Mouse (Mus musculus) monocyte, adult 5-6 weeks (primary cell): ENCODE results near the gene Cep350. TPM values are rescaled to one million over a fixed set of nuclear protein-coding genes. Genes with fewer than 3 reads are reported as not detected.

Experiments used
- ATAC-seq: fragments of 153-309, 156-312 bp; replicated peaks from 2 replicates; pipeline ENCODE4 v1.8.0; 2017; ENCODE audit warnings: mild to moderate bottlenecking; ENCODE audit not compliant: low TSS enrichment, insufficient number of reproducible peaks, severe bottlenecking, poor library complexity, low FRiP score
- total RNA-seq: library from RNA; stranded (forward); fragments of 200-1000, 200-491, 200-594 nt; gene quantifications from 3 replicates; pipeline ENCODE4 v1.2.3, GENCODE M21; 2017

The Cep350 gene
- total RNA-seq, 1 experiment from 2014 or later, result 70.9 TPM

DNA sequence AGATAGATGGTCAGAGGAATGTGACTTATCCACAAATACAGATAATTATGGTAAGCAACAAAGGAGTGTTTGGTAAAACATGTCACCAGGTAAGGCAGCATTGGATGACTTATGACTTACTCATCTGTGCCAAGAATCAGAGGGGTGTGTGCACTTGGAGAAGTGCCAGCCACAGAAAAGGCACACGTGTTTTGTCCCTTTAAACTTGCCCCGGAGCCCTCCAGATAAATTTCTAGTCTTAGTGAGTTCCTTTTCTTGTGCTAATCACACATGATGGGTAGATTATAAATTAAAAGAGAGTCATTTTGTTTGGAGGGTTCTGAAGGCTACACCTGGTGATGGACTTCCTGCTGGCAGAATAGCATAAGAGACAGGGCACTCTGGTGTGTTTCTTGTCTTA lies 156.9 kb downstream of the Cep350 start:
- ATAC-seq, result no peak

DNA sequence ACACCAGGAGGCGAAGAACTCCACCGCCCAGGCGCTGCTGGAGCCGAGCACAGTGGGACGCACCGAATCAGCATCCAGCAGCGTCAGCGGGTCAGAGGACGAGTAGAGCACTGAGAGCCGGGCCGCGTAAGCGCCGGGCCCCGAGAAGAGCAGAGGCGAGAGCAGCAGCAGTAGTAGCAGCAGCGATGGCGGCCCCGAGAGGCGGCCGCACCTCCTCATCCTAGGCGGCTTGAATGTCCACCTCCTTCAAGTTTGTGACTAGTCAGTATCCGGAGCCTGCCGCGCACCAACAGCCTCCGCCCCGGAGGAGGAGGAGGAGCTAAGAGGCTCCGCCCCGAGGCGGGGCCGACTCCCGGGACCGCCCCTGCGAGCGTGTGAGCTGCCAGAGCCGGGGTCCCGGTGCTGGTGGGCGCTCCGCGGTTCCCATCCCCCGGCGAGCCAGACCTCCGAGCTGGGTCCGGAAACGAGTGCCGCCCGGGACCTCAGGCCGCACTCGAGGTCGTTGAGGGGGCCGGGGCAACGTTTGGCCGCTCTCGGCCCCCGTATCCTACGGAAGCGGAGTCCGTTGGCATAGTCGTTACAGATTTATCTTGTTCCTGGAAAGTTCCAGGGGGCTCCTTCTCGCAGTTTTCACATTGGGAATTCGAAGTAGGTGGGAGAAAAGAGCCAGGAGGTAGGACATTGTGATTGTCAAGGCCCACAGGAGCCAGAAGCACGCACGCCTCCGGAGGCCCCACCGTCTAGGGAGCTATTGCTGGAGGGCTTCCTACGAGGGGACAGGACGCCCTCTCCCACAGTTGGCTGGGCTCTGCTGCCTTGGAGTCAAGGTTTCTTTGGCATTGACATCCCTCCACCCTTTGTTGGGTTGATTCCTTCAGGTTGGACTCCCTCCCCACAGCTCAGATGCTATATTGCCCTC lies 160.2 kb downstream of the Cep350 start, which contains the start of gene Qsox1:
Qsox1 (minus strand) TSS at position 309 of the 919 bp plus-strand sequence.
- peak; percentile 86 for ATAC-seq

DNA sequence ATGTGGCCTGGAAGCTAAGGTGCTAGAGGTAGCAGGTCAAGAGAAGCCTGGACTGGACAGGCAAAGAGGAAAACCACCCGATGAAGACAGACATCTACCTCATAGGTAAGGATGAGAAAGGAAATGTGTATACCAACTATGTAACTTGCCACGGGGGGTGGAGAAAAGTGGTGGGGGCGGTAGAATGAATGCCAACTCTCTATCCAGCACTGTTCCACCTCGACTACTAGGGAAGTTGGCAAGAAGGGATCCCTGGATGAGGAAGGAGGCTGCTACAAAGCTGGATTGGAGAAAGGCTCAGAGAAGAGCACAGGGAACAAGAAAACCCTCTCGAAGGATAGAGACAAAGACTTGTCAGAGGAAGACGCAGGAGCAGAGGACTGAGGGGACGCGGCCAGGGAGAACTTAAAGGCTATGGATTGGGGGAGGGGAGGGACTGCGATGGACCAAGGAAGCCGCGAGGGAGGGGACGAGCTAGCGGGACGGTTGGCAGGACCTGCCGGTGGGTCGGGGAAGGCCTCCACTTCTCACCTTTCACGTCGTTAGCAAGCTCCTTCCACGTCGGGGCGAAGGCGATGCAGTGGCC lies 161.0 kb downstream of the Cep350 start:
- ATAC-seq, result no peak; the same call in 1 of the 2 replicates

DNA sequence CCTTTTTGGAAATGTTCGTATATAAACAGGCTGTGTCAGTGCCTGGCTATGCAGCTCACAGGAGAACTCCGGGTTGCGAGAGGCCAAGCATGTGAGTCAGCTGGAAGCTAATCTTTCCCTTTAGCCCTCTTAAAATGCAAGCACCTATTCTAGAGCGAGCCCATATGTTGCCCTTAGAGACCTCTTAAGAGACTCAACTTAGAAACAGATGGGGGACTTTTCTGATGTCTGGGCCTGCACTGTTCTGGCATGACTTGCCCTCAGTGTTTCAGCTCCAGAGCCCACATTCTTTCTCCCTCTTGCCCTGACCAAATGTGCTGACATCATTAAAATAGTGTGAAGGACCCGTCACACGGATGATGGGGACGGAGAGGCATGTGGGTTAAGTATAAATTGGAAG lies 162.4 kb downstream of the Cep350 start:
- ATAC-seq, result no peak

DNA sequence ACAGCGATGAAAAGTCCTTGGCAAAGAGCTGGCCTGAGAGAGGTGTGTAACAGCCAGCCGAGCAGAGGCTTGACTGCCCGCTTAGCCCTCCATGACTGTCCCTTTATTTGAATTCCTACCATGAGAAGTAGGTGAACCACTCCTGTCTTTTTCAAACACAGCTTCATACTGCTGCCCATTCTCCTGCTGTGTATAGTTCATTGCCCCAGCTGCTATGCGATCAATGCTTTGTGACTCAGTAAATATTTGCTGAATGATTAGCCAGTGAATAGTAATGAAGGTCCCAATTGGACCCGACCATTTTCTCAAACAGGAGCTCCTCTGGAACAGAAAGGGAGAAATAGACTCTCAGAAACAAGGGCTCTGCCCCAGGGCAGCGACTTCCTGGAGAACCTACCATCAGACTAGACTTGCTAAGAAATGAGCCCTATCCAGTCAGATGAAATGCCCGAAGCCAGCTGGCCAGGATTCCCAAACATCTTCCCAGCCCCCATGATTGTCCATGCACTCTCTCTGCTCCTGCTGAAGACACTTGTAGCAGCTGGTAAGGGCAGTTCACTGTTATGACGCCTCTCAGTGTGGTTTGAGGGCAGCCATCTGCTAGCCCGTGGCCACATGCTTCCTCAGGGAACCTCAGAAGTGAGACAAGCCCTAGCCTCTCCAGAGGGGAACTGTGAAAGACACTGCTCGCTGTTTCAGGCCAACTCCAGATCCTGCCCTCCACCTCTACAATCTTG lies 163.2 kb downstream of the Cep350 start:
- ATAC-seq, result no peak

DNA sequence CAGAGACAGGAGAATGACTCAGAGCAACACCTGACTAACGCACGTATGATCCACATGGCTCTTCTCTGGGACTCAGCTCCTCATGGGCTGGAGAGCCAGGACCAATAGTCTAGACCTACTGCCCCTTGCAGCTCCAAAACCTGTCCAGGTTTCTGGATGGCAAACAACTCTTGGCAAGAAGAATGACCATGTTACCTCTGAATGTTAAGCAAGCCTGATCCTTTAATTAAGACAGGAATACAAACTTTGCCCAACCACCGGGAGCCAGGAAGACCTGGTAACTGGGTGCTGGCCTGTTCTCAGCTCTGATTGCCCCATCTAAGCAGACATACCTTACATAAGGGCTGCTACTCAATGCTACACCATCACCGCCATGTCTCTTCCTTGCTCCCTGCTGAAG lies 164.8 kb downstream of the Cep350 start:
- ATAC-seq, result no peak

DNA sequence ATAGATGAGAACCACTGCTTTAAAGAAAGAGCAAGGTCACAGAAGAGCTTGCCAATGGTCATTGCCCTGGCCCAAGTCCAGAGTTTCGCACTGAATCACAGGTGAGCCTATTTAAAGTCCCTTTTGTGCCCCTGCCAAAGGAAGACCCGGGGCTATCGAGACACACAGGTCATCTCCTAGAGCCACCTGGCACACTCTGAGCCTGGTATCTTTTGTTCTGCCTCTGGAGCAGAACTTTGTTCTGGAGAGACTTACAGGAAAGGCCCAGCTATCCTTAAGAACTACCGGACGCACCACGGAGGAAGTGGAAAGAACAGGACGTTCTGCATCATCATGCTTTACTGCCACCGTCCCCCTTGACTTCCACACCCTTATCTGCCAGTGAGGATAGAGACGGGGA lies 167.4 kb downstream of the Cep350 start:
- ATAC-seq, result no peak

DNA sequence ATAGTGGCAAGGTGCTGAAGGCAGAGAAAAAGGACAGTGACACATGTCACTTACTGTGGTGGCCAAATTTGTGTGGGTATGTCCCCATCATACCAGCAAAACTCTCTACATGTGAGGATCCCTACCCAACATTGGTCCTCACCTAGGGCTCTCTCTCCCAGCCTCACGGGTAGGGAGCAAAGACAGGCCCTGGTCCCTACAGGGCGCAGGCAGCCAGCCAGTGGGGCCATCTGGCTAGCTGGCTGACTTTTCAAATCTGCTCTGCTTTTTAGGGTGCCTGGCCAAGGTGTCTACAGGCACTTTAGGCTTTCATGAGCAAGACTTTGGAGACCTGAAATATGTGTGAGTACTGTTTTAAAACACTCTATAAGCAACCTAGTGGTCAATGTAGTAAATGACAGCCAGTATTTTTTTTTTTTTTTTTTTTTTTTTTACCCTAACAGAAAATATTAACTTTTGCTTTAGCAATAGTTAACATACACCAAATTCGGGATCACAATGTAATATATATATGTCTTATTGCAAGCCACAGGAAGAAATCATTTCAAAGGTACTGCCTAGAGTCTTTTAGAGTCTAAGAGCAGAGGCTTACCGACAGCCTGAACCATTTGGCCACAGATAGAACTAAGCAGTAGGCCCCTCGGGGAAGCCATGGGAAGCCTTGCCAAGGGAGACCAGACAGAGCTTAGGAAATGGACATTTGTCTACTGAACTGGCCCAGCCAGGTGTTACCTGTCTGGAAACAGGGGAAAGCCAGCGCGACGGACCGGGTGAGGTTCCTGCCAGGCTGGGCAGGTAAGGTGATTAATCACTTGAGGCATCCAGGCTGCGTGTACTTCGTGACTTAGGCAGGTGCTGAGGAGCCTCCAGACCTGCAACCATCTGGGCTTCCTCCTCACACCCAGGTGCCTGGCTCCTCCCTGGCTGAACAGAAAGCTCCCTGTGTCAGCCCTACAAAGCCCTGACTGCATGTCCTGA lies 171.8 kb downstream of the Cep350 start:
- no peak for ATAC-seq

DNA sequence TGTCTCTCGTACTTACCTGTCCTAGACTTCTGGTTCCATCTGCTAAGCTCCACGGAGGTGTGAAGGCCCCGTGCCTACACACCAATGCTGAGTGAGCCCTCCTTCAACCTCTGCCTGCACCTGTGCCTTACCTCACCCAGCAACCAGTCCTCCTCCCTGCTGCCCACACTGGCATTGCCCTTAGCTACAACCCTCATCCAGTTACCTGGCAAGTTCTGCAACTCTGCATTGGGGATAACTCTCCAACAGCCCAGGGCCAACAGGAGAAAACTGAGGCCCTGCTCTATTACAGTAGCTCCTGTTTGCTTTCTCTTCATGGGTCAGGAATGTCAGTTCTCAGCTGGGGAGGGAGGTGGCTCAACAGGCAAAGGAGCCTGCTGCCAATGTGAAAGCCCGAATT lies 175.1 kb downstream of the Cep350 start:
- no peak for ATAC-seq

DNA sequence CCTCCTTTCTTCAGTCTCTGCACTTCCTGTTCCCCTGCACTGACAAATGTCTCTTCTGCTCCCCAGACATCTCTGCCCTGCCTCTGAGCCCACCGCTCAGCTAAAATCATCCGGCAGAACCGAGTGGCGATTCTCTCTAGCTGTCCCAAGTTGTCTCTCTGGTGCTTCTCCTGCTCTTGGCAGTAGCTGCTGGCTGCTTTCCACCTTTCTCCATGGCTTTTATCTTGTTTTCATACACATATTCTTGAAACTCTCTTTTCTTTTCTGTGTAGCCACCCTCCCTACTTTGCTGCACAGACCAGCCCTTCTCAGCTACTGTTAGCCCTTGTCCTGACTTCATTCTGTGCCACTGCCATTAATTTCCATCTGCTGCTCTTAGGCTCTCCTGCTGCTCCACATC lies 175.6 kb downstream of the Cep350 start:
- no peak for ATAC-seq

DNA sequence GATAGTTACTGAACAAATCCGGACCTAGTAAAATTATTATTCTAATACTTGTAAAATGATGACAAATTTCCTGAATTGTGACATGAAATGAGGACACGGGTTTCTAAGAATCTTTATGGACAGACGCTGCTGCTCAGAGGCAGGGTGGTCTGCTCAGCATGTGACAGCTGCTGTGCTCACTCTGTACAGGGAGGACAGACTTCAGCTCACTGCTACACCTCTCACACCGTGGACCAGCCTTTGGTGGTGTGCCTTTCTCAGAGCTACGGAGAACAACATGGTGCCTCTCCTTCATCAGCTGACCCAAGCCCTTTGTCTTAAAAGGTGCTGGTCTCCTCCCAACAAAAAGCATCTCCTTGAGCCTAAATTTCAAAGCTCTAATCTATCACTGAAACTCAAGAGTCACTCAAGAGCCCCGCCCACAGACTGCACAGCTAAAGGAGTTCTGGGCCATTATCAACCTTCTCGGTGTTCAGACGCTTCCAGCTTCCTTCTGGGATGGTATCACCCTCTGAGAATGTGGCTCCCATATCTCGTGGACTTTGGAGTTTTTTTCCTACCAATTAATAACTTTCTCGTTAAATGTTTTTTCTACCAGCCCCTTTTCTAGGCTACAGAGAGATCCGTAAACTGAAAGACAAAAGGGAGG lies 176.2 kb downstream of the Cep350 start:
- no peak for ATAC-seq

DNA sequence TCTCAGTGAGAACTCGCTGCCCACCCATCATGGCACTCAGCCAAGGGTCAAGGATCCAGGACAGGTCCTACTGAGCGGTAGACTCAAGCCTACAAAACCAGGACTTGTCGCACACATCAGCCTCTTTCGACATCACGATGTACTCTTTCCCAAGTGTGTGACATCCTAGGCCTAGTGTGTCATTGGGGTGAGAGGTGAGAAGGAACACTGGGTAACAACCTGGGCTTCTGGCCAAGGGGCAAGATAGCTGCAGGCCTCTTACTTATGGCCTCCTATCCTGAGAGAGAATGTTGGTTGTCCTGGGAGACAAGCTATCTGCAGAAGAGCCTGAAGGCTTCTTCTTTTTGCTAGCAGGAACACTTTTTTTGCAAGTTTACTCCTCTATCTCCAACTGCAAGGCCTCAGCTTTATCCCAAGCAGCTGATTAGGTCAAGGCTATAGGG lies 177.2 kb downstream of the Cep350 start:
- no peak for ATAC-seq

Other genes with a start within 250 kb of the Cep350 start
- gene Lhx4, start 221.6 kb downstream of the Cep350 start, total RNA-seq, result not detected in 3 replicates
- 8.1 to 16.3 TPM (median 14.8 TPM) in 3 replicates for gene Qsox1, start 160.4 kb downstream of the Cep350 start, total RNA-seq
- 43.7 to 58.5 TPM (median 52.0 TPM) in 3 replicates for gene Tor1aip2, start 62.1 kb upstream of the Cep350 start, total RNA-seq
- gene Tor1aip1, start 63.2 kb upstream of the Cep350 start, total RNA-seq, result 86.4 to 108 TPM (median 91.2 TPM) in 3 replicates
- gene Fam163a, start 231.8 kb upstream of the Cep350 start, total RNA-seq, result not detected in 3 replicates